Mouse (Mus musculus): ENCODE measurements at regions not wholly inside any gene's neighbourhood (a gene's known extent, or its start where the extent isn't known, plus 50 kb on each side); places are given as distances from the start of the nearest gene placed in this dataset.

- no peak for TF ChIP-seq POLR2A (IDR thresholded peaks at IDR 0.05; ENCODE audit: low read depth, low read length)
- no peak for TF ChIP-seq CTCF (IDR thresholded peaks at IDR 0.05; ENCODE audit: borderline replicate concordance, insufficient read depth, low read length)
These were observed 612.1 kb downstream of the Fam19a2 start for GRCm38 (mm10) chr10:123875882-123876281.

All from embryonic fibroblast, embryonic 13.5 days (primary cell).